Mouse (Mus musculus) cerebellum, postnatal 36 days (tissue): ENCODE measurements at regions not wholly inside any gene's neighbourhood (a gene's known extent, or its start where the extent isn't known, plus 50 kb on each side); places are given as distances from the start of the nearest gene placed in this dataset.

Source experiments
- DNase-seq, 2 experiments: peaks; one replicate each; pipeline ENCODE4 v3.0.0; 2021 to 2022; ENCODE audit warnings: mixed read lengths in 2 of 2

GRCm38 (mm10) chr12:71481899-71482593 lies 172.4 kb downstream of the Dact1 start:
- DNase-seq: no peak

- no peak for DNase-seq
Observed at GRCm38 (mm10) chr12:71482619-71483018, 172.9 kb downstream of the Dact1 start.

- DNase-seq: no peak
Observed at GRCm38 (mm10) chr12:71483536-71484165, 174.0 kb downstream of the Dact1 start.

- no peak for DNase-seq
Observed at GRCm38 (mm10) chr12:71484286-71484685, 174.6 kb downstream of the Dact1 start.

- DNase-seq: no peak
Observed at GRCm38 (mm10) chr12:71486078-71486477, 176.4 kb downstream of the Dact1 start.

GRCm38 (mm10) chr12:71487591-71488435 lies 178.1 kb downstream of the Dact1 start:
- DNase-seq: no peak

GRCm38 (mm10) chr12:71489295-71489694 lies 179.6 kb downstream of the Dact1 start:
- no peak for DNase-seq

GRCm38 (mm10) chr12:71494803-71495293 lies 185.2 kb downstream of the Dact1 start:
- peak; percentile 11 to 31 for DNase-seq

GRCm38 (mm10) chr12:71498246-71499029 lies 188.8 kb downstream of the Dact1 start:
- peak; percentile 12 to 30 for DNase-seq

GRCm38 (mm10) chr12:71501299-71501810 lies 191.7 kb downstream of the Dact1 start:
- no peak for DNase-seq

- DNase-seq: no peak
Observed at GRCm38 (mm10) chr12:71503265-71503664, 193.6 kb downstream of the Dact1 start.

- DNase-seq: no peak
Observed at GRCm38 (mm10) chr12:71506206-71506605, 196.5 kb downstream of the Dact1 start.

- no peak for DNase-seq
Observed at GRCm38 (mm10) chr12:71506716-71507115, 197.0 kb downstream of the Dact1 start.

- DNase-seq: peak in 1 of 2 experiments; percentile 19
Observed at GRCm38 (mm10) chr12:71512915-71513612, 203.4 kb downstream of the Dact1 start.

GRCm38 (mm10) chr12:71519520-71519919 lies 209.8 kb downstream of the Dact1 start:
- no peak for DNase-seq

GRCm38 (mm10) chr12:71521936-71522335 lies 212.3 kb downstream of the Dact1 start:
- no peak for DNase-seq

GRCm38 (mm10) chr12:71522451-71522850 lies 212.8 kb downstream of the Dact1 start:
- DNase-seq: peak; percentile 25 to 35

GRCm38 (mm10) chr12:71524156-71524555 lies 214.5 kb downstream of the Dact1 start:
- no peak for DNase-seq

GRCm38 (mm10) chr12:71525255-71525927 lies 215.7 kb downstream of the Dact1 start:
- DNase-seq: no peak

- no peak for DNase-seq
Observed at GRCm38 (mm10) chr12:71526623-71527022, 216.9 kb downstream of the Dact1 start.

GRCm38 (mm10) chr12:71532161-71532560 lies 222.5 kb downstream of the Dact1 start:
- no peak for DNase-seq
